Mouse (Mus musculus) heart, postnatal 0 days (tissue): ENCODE measurements around the gene Dock4. TPM values are rescaled to one million over a fixed set of nuclear protein-coding genes. Genes with fewer than 3 reads are reported as not detected.

Experiments used
- ATAC-seq: fragments of 200-750 bp; cut with Nextera tagmentation; 2 replicates; pipeline ENCODE4 v1.8.0; 2017; ENCODE audit warnings: low read depth, moderate number of reproducible peaks, moderate library complexity; ENCODE audit not compliant: insufficient read depth
- DNase-seq: peaks from one replicate; pipeline ENCODE4 v3.0.0-alpha.2; 2016; ENCODE audit warnings: low spot score
- H3K27ac ChIP-seq: fragments of 300-500 bp; sonication (generic); 2 replicates; pipeline ENCODE4 v1.5.1; 2014; ENCODE audit warnings: low read depth, mild to moderate bottlenecking
- H3K27me3 ChIP-seq: fragments of 300-500 bp; sonication (generic); 2 replicates; pipeline ENCODE4 v1.6.1; 2014; ENCODE audit warnings: low read length, mixed read lengths; ENCODE audit not compliant: control insufficient read depth, insufficient read depth
- H3K36me3 ChIP-seq: fragments of 300-500 bp; sonication (generic); replicated peaks from 2 replicates; pipeline ENCODE4 v1.6.1; 2014; ENCODE audit warnings: low read length, mixed read lengths; ENCODE audit not compliant: control insufficient read depth, insufficient read depth
- H3K4me1 ChIP-seq: fragments of 300-500 bp; sonication (generic); 2 replicates; pipeline ENCODE4 v1.6.1; 2014; ENCODE audit warnings: antibody characterized with exemption; ENCODE audit not compliant: control insufficient read depth, insufficient read depth
- H3K4me2 ChIP-seq: fragments of 300-500 bp; sonication (generic); 2 replicates; pipeline ENCODE4 v1.6.1; 2014; ENCODE audit warnings: low read depth, mild to moderate bottlenecking, low read length, moderate library complexity
- H3K4me3 ChIP-seq: fragments of 300-500 bp; sonication (generic); 2 replicates; pipeline ENCODE4 v1.5.1; 2014; ENCODE audit warnings: low read depth, low read length
- H3K9ac ChIP-seq: fragments of 300-500 bp; sonication (generic); replicated peaks from 2 replicates; pipeline ENCODE4 v1.6.1; 2014; ENCODE audit warnings: low read depth, low read length, mixed read lengths
- H3K9me3 ChIP-seq: fragments of 300-500 bp; sonication (generic); replicated peaks from 2 replicates; pipeline ENCODE4 v1.6.1; 2016; ENCODE audit warnings: low read length; ENCODE audit not compliant: control insufficient read depth
- CTCF ChIP-seq: IDR thresholded peaks from 2 replicates; pipeline ENCODE4 v1.5.1; 2016; ENCODE audit warnings: antibody characterized with exemption, control low read depth, low read depth
- EP300 ChIP-seq: IDR thresholded peaks from 2 replicates; pipeline ENCODE4 v1.6.1; 2016; ENCODE audit warnings: antibody characterized with exemption, low read depth
- WGBS: fragments of 180-500 bp; shearing (Covaris S2); extraction: QIAGEN DNeasy Blood & Tissue Kit; methylation state at CpG from one replicate; pipeline ENCODE4 v1.1.7; 2014; 5-methylcytosine and 5-hydroxymethylcytosine counted together
- polyA plus RNA-seq: library from polyadenylated mRNA; unstranded; fragments of >200 nt; fragmentation: Nextera tagmentation; extraction: Ambion mirVana; gene quantifications from 2 replicates; pipeline ENCODE4 v1.2.1, GENCODE M21; 2015
- total RNA-seq: library from RNA; depleted of rRNA; stranded (reverse); fragments of >200 nt; gene quantifications from 2 replicates; pipeline ENCODE4 v1.2.3, GENCODE M21; 2014; ENCODE audit warnings: low replicate concordance

Gene Dock4
- total and polyA plus RNA-seq, 2 experiments from 2014 or later: 4.2 to 9.2 TPM

DNA sequence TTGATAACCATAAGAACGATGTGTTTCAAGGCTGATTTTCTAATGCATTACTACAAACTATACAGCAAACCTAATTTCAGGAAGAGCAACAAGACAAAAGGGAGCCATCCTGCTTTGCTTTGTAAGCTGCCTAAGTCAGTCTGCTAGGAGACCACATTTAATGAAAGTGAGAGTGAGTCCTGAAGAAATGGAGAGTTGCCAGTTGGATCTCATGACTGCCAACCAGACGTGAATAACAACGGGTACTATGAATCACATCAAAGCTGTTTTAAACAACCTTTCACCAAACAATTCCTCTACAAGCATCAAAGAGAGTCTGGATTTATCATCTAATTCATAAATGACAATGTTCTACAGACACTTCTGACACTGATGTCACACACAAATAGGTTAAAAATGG, 11.7 kb upstream of the Dock4 start:
- DNase-seq (peak; percentile 65), ATAC-seq (no peak)
- TF ChIP-seq EP300: no peak
- Histone ChIP-seq H3K36me3 (no peaks in the 10 kb centered on the region), H3K27me3 (no peaks in the 10 kb centered on the region), H3K9ac (no peak overlapping the region), H3K4me1 (peaks cover 19% of the 10 kb centered on the region), H3K4me3 (no peak overlapping the region), H3K4me2 (no peak overlapping the region), H3K9me3 (no peaks in the 10 kb centered on the region), H3K27ac (0 out of 2 replicates have a peak overlapping the region, but pooled peaks have one; percentile 7)
- WGBS: 20% methylated on average over 3 of the region's 3 CpGs

DNA sequence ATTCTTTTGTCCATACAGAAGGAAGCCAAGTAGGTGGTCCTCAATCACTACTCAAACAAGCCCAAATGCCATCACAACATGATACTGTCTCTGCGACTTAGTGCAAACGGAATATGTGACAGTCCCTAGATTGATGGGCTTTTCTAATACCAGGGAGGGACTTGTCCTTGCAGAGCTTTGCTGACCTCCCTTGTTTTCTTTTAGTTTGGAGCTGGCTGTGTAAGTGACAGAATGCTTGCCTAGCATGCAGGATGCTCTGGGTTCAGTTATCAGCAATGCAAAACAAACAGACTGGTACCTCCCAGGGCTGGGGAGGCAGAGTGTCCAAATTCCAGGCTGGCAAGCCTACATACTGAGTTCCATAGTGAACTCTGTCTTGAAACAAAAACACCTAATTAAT, 7.7 kb upstream of the Dock4 start:
- Histone ChIP-seq H3K36me3 (no peaks in the 10 kb centered on the region), H3K27ac (no peak overlapping the region), H3K27me3 (no peaks in the 10 kb centered on the region), H3K4me1 (peaks cover 20% of the 10 kb centered on the region), H3K4me3 (no peak overlapping the region), H3K9ac (no peak overlapping the region), H3K4me2 (no peak overlapping the region), H3K9me3 (no peaks in the 10 kb centered on the region)
- TF ChIP-seq EP300 (no peak), CTCF (no peak)
- ATAC-seq (no peak), DNase-seq (no peak)
- 57% methylated on average over 2 of the region's 2 CpGs for WGBS

DNA sequence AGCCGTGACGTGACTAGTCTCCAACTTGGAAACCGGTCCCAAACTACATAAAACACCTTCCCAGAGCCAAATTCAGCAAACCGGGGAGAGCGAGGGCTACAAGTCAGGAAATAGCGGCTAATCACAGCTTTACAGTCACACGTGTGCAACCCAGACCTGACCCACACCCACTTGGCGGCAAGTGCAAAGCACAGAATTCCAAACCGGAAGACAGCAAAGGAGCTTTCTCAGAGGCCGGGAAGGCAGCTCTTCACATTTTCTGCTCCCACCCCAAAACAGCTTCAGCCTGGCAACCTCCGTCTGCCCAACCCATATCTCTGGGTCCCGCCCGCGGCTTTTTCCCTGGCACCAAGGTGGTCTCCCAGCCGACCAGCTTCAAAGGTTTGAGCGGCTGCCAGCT, 546 bp upstream of the Dock4 start:
- Histone ChIP-seq H3K9me3 (no peaks in the 10 kb centered on the region), H3K27ac (peak overlapping the region; percentile 76), H3K4me1 (peaks cover 22% of the 10 kb centered on the region), H3K9ac (peak overlapping the region; percentile 66), H3K36me3 (no peaks in the 10 kb centered on the region), H3K27me3 (no peaks in the 10 kb centered on the region), H3K4me3 (peak overlapping the region; percentile 92), H3K4me2 (peak overlapping the region; percentile 82)
- WGBS: under 1% methylated on average over 16 of the region's 16 CpGs
- ATAC-seq (peak; percentile 34), DNase-seq (peak; percentile 59)
- TF ChIP-seq CTCF (no peak), EP300 (no peak)

DNA sequence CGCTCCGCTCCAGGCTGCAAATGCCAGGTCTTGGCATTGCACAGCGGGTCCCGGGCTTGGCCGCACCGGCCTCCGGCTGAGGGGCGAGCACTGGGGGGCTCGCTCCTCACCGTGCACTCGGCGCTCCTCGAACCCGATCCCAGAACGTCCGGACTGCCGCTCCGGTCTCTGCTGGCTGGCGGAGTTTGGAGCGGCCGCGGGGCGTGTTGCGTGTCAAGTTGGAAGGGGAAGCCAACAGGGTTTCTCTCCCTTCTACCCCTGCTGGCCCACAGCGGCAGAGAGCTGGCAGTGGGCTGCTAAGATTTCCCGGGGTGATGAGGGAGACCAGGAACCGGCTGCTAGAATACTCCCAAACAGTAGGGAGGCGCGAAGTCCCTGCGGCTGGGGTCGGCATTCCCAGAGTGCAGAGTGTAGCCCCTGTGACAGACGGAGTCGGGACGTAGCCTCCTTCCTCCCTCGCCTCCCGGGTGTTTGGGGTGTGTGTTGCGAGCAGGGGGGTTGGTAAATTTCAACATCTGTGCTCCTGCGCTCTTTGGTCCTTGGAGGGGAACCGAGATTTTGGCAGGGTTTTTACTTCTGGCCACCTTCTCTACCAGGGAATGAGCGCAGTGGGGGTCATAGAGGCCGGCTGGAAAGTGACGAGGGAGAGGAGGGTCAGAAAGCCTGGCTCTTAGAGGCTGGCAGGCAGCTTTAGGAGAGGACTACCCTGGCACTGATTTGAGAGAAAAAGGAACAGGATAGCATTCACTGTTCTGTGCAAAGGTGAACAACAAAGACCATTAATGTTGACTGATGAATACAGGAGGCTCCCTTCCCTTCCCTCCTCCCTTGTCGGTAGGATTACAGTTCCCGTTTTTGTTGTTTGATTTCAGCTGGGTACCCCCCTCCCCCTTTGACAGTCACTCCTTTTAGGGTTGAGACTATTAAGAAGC, 964 bp downstream of the Dock4 start:
- Histone ChIP-seq H3K4me3 (peak overlapping the region; percentile 92), H3K9ac (peak overlapping the region; percentile 73), H3K4me1 (peaks cover 13% of the 10 kb centered on the region; the same call in 1 of the 2 replicates), H3K27ac (peak overlapping the region; percentile 77), H3K4me2 (peak overlapping the region; percentile 88), H3K9me3 (no peaks in the 10 kb centered on the region), H3K36me3 (no peaks in the 10 kb centered on the region), H3K27me3 (no peaks in the 10 kb centered on the region)
- WGBS: under 1% methylated on average over 44 of the region's 44 CpGs
- TF ChIP-seq EP300 (no peak), CTCF (no peak)
- DNase-seq (no peak), ATAC-seq (peak; percentile 1; the same call in 1 of the 2 replicates)

DNA sequence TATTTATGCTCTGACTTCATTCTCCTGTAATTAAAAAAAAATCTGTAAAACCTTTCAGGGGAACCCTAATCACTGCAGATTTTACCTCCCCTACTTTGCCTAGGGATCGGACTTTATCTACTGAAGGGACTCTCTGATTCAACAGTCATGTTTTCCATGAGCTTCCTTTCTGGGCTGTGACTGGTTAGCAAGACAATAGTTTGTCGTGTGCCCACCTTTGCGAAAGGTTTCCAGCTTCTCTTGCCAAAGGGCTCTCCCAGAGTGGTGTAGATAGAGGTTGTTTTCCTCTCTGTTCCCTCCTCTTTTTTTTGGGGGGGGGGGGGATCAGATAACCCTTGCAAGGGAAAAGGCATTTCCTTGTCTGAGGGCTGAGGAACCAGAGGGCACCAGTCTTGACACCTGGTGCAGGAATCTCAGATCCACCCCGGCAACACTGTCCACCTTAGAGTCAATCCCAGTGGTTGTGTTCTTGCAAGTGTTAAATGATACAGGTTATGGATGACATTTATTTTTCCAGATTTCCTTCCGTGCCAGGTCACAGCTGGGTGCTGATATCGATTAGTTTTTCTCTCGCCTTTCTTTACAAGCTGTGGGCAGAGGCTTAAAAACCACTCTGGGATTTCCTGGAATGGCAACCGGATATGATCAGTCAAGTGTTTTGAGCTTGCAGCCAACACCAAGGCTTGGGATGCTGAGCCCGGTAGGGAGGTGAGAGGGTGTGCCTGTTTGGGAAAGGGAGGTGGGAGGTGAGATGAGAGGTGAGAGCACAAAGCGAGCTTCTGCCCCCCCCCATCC, 2.0 kb downstream of the Dock4 start:
- Histone ChIP-seq H3K9me3 (no peaks in the 10 kb centered on the region), H3K27ac (no peak overlapping the region), H3K4me1 (peaks cover 13% of the 10 kb centered on the region; the same call in 1 of the 2 replicates), H3K4me2 (peak overlapping the region; percentile 88), H3K36me3 (no peaks in the 10 kb centered on the region), H3K4me3 (peak overlapping the region; percentile 92), H3K27me3 (no peaks in the 10 kb centered on the region), H3K9ac (peak overlapping the region; percentile 73; the same call in 1 of the 2 replicates)
- DNase-seq: no peak
- no peak for TF ChIP-seq EP300
- TF ChIP-seq CTCF: no peak
- no peak for ATAC-seq
- 18% methylated on average over 10 of the region's 10 CpGs for WGBS
